Mouse (Mus musculus) spleen, embryonic (tissue): ENCODE data around the gene Cacna1e.

Experiments used
- CTCF ChIA-PET: fragments of 350-600 bp; sonication (Branson Sonifier 250); formaldehyde crosslinking; loops from one replicate; lab custom pipeline; 2022; lab: Charles Lee

The Cacna1e gene

DNA sequence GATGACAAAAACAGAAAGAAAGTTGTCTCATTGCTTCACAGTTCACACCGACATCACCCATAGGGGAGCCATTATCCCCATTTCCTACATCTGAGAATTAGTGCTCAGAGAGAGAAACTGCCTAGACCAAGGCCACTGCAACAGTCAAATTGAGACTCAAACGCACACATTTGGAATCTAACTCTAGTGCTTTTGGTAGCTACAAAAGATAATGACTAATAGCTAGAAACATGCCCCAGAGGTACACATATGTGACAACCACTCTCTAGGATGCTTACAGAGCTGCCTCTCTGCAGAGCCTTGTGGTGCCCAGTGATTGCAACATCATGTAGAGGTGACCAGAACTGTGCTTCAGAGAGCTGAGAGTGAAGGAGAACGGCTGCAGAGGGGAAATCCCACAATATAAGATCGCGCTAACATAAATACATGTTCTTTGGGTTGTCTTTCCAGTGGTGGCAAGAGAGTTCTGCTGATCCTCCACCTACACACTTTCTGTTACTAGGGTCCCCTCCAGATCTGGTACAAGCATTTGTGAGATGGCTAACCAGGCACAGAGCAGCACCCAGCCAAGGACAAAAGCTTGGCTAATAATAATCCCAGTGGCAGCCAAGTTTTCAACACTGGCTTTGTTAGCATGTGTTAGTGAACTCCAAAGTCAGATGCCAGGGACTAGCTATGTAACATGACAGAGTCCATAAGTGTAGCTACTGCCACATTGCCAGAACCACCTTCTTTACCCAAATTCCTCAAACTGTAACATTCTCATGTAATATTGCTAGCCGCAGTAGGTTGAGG is 237.9 kb downstream of the Cacna1e start:
- CTCF ChIA-PET = no interaction called here

DNA sequence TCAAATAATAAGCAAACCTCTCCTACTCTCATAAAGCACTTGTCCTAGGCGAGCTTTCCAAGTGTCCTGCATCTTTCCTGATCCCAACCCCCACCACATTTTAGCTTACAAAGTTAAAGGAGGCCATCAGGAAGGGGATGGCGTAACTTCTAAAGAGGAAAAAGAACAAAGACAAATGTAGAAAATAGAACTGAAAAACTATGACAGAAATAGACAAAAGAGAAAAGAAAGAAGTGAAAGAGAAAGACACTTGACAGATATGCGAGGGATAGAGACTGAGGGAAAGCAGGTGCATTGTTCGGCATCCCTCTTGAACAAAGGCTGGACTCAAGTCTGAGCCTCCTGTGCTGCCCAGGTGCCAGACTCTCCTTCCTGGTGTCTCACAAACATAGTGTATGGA is 246.5 kb downstream of the Cacna1e start:
- CTCF ChIA-PET = interaction anchor here (0.6 kb wide), 1 partner anchor 697 kb away, joined by 5 read pairs; no protein-coding TSS in a partner anchor

DNA sequence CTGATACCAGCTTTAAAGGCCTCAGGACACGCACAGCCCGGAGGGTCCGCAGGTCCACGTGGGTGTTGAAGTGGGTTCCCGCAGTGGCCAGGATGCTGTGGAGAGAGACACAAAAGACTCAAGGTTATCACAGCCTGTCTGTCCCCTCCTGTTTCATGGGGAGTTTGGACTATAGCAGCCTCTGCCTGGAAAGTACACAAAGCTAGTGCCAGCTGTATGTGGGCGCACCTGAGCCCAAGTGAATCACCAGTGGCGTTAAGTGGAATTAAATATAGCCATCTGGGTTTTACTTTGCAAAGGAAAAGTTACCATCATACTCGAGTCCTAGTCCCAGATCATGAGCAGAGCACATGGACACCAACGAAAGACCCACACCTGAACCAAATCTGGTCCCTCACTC is 248.5 kb downstream of the Cacna1e start:
- CTCF ChIA-PET = no interaction called here

DNA sequence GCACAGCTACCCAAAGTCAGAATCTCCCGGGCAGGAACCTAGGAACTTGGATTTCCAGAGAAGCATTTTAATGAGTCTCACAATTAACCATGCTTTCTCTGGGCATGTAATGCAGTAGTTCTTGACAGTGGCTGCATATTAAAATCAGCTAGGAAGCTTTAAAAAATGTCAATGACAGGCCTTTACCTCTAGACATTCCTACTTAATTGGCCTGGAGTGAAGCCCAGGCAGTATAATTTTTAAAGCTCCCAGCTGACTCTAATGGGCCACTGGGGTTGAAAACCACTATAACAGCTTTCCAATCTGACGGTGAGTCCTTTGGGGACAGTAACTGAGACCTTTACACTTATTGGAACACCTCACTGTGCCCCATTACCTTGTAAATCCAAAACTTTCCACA is 251.4 kb downstream of the Cacna1e start:
- CTCF ChIA-PET = no interaction called here

DNA sequence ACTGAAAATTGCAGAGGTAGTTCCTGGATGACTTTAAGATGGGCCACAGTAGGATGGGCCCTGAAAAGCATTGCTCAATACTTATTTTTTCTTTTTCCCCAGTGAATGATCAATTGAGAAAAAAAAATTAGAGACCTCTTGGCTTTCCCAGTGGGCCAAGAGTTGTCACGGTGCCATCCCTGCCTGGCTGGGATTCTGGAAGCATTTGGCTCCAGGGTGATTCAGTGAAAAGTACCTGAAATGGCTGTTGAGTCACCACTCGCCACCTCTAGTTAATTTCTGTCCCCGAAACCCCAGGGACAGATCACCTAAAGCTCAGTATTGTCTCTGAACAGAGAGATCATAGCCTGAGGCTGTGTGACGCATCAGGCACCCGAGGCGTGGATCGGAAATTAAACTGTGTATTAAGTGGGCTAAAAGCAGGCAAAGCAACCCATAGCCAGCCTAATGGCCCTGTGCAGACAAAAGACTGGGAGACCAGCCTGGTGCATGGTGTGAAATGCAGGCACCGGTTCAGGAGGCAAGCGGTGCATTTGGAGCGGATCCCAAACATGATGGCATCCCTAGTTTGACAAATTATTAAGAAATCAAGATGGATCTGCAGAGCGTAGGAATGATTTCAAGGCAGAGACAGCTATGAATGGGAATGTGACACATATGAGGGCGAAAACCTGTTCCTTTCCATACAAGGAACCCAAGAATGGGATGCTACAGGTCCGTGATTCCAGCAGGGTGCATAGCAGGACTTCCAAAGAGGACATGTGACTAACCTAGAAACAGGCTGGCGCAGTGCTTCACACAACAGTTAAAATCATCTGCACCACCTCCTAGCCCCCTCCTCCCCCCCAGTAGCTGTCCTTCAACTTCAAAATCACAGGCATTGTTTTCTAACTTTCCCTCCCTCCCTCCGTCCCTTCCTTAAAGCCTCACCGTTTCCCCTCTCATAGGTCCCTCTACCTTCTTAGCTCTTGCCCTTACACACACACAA is 261.3 kb downstream of the Cacna1e start:
- CTCF ChIA-PET = no interaction called here

DNA sequence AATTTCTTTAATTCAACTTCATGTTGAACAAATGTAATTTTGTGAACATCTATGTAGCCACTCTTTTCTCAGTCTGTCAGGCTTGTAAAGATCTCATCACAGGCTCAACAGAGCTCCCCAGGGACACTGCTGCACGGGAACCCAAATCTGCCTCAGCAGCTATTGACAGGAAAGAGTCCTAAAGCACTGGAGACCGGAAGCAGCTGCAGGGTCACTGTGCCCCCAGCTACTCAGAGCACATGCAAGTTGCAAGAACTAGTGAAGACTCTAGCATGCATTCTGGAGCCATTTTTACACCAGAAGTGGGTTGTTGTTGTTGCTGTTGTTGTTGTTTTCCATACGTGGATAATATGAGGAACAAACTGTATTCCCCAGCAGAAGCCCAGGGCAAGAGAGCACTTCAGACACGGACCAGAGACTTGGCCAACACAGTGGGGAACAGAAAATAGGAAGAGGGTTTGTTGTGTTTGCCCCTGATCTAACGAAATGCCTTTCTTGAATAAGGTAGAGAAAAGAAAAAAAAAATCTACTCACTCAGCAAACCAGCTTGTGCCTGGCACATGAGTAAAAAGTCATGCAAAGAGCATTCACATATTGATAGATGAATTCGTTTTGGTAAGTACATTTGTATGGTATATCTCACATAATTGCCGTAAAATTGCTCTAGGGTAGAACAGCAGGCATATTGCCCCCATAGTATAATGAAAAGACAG is 266.4 kb downstream of the Cacna1e start:
- CTCF ChIA-PET = no interaction called here

DNA sequence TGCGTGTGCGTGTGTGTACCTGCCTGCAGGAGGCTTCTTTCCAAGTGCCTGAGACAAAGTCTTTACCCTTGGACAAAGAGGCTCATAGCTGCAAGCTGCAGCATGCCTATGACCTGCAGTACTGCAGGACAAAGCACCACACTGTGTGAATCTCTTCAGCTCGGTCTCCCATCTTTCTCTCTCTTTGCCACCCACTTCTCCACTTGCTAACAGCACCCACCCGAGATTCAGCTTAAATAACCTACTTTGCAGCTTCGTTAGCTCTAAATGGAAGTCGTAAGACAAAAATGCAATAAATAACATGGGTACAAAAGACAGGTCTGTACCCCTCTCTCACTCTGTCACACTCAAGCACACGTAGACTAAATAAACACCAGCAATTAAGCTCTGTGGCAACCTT is 268.5 kb downstream of the Cacna1e start:
- CTCF ChIA-PET = no interaction called here

DNA sequence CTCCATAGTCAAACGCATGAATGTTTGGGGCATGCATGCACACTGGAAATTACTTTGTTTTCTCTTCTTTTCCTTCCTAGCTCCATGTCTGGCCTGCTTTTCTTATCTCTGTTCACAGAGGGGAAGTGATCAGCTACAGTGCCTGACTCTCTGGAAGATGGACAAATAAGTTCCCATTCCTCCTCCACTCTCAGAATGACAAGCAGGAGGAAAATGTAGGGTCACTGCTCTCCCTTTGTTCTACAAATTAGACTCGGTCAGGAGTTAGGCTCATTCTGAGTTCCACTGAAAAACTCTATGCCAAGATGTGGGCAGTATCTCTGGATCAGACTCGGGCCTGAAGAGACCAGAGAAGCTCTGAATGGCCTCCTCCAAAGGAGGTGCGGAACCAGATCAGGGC is 275.8 kb downstream of the Cacna1e start:
- CTCF ChIA-PET = no interaction called here

DNA sequence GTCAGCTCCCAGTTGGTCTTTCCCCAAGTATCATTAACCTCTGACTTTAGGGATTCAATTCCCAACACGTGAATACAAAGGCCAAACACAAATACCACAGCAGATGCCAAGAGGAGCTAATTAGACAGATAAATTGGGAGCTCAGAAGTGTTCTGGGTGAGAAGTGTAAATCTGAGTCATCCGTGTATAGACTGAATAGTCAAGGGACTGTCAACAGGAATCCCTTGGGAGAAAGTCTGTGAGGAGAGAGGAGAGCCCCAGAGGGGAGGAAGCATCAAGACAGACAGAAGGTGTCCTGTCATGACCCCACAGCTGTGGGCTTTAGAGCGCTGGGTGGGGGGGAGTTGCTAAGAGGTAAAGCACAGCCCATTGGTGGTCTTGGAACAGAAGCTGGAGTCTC is 276.9 kb downstream of the Cacna1e start:
- CTCF ChIA-PET = no interaction called here

DNA sequence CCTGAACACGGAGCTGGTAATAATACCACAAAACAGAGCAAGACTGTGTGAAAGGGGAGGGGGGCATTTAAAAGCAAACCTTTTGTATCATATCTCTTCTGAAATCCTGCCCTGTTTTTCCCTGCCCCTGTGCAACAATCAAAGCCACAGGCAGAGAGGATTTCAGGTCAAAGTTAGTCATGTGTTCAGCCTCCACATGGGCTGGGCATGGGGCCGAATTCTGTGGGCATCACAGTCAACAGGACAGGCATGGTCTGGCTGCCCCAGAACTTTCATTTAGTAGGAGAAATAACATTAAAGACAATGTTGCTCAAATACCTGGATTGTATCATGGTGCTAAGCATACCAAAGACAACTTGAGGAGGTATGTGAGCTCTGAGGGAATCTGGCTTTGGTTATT is 278.7 kb downstream of the Cacna1e start:
- CTCF ChIA-PET = no interaction called here

DNA sequence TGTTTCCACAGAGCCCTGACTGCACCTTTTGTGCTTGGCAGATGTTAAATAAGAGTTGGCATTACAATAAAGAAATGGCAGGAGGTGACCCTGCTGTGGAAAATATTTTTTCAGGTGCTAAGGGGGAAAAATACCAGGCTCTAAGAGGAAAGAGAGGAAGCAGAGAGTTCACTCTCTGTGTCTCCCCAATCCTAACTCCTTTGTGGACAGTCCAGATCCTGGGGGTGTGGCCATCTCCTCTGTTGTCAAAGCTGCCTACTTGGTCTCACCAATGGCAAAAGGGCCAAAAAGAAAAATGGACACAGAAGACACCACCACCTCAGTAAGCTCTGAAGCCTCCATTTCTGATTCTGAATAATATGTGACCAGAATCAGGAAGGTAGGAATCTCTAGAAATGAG is 280.5 kb downstream of the Cacna1e start:
- CTCF ChIA-PET = no interaction called here

DNA sequence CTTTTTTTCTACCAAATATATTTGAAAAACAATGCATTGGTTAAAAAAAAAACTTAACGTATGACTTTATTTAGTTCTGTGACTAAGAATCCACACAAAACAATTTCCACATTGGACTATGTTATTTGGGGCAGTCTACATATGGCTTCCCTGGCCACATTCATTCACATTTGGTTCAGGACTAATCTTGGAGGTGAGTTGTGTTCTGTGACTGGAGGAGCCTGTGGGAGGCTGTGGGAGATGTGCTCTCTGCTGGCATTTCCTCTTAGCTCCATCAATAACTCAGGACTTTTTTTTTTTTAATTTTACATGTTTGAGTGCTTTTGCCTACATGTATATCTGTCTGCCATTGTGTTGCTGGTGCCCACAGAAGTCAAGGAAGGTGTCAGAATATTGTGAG is 281.8 kb downstream of the Cacna1e start:
- CTCF ChIA-PET = no interaction called here

DNA sequence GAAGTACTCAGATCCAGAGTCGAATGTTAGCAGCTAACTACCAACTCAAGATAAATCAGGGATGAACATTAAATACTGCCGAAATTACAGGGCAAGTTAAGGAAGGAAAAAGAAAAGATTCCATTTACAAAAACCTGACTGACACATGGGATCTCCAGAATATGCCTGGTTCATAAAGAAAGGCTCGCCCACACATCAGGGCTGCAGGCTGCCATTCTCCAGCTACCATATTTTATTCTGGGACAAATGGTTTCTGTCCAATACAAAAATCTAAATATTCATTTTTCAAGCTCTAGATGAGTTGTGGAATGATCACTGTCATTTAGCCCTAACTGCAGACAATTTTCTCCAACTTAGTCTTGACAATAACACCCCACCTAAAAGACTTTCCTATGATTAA is 301.8 kb downstream of the Cacna1e start:
- CTCF ChIA-PET = interaction anchor here (0.5 kb wide), 1 partner anchor 15 kb away, joined by 3 read pairs; no protein-coding TSS in a partner anchor

DNA sequence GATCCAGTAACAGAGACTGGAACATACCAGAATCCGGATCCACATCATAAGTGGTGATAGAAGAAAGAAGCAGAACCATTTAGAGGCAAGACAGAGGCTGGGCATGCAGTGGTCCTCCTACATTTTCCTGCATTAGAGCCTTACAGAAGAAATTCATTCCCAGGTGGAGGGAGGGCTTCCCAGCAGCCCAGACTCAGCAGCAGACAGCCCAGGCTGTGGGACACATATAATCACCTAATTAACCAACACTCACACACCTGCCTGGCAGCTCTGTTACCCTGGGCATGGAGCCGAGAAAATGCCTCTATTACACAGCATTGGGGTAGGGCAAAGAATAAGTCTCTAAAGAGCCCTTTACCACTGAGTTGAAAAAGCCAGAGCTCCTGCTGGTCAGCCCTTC is 304.4 kb downstream of the Cacna1e start:
- CTCF ChIA-PET = no interaction called here

DNA sequence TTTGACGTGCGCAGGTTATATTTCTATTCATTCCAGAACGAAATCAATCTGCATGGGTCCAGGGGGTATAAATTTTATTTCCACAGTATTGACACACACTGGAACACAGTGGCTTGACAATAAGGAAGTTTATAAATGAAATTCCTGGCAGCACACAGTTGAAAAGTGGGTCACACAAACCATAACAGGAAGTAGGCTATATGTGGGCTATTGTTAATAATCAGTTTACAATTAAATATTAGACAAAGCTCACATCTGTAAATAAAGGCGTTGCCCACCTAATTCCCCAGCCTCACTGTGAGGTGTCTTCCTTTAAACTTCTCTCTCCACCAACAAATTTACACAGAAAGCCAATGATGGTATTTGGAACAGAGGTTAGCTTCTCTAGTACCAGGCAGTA is 305.6 kb downstream of the Cacna1e start:
- CTCF ChIA-PET = no interaction called here

DNA sequence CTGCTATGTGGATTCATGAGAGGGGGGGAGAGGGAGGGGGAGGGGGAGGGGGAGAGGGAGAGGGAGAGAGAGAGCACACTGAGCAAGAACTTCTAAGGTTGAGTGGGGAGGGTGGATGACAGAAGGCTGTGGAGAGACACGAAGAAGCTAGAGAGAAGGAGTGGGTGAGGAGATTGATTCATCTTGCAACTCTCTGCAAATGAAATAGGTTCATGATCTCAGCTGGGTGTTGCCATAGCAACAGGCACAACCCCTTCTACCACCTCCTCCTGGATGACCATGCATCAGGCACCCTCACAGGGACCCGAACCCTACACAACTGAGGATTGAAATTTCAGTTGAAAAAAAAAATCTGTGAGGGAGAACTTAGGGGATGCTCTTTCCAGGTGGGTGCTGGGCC is 307.9 kb downstream of the Cacna1e start:
- CTCF ChIA-PET = no interaction called here

DNA sequence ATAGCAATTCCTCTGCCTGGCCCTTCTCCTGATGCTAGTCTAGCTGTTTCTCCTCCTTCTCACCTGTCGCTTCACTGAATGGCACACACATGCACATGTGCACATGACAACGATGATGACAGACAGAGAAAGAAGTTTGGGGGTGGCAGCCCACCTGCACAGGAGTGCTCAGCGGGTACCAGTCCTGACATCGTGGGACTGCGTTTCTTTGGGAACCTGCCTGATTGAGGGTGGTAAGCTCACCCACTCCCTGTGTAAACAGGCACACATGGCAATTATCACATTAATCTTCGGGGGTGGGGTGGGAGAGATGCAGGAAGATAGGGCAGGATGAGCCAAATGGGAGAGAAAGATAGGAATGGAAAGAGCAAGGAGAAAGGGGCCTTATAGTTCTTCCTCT is 318.3 kb downstream of the Cacna1e start:
- CTCF ChIA-PET = no interaction called here

DNA sequence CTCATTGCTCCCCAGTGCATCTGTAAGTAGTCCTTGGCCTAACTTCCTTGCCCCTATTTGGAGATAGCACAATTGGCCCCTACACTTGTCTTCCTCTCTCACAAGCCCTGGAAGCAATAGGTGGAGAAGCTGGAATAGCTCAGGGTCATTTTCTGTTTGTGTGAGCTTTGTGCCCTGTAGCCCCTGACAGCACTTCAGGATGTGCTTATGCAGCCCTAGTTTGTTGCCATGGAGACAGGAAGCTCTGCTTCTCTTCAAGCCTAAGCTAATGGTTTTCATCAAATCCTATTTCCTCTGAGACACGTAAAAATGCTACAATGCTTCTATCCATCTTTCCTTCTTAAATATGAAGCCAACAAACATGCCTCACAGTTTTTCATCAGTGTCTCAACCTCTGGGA is 328.5 kb downstream of the Cacna1e start:
- CTCF ChIA-PET = no interaction called here

DNA sequence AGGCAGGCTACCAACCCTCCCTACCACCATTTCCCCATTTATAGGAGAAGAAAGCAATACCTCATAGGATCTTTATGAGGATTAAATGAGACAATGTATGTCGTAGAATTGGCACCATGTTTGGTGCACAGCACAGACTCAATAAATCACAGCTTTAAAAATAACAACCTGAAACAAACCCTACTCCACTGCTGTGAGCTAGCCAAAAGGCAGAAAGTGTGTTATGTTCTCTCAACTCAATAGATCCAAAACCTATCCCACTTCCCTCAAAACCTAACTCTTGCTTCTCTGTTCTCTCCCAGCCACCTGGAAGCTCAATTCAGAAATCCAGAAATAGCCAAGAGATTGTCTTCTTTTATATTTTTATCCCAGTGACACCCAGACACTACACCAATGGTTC is 331.2 kb downstream of the Cacna1e start:
- CTCF ChIA-PET = no interaction called here

DNA sequence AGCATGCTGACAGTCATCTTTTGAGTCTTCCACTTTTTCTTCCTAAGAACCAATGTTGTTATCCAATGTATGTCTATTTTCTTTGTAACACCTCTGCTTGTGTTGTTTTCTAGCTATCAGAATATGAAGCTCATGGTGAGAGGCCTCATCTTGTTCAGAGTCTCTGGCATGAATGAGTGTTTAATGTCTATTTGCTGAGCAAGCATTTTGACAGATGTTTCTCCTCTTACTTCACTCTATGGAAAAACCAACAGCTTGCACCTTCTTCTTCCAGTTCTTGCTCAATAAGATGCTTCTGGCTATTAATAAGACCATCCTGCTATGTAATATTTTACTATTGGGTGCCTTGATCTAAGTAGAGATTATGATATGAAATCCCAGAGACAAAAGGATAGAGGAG is 346.9 kb downstream of the Cacna1e start:
- CTCF ChIA-PET = no interaction called here

DNA sequence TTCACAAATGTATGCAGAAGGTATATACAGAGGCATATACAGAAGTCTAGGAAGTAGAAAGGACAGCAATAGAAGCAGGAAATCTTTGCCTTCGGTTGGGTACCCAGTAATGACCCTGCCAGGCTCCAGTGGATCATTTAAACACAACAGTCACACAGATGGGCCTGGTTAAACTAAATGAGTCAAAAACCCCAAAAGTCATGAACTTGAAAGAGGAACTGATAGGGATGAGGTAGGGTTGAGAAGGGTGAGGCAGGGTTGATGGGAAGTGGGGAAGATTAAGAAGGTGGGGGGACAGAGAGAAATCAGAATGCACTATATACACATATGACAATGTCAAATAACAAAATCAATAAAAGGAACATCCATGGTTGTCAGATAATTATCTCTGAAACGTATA is 347.5 kb downstream of the Cacna1e start:
- CTCF ChIA-PET = no interaction called here
